Mouse (Mus musculus) embryonic facial prominence, embryonic 15.5 days (tissue): ENCODE results near the gene Gm20388. TPM values are rescaled to one million over a fixed set of nuclear protein-coding genes. Genes with fewer than 3 reads are reported as not detected.
A peak's percentile ranks its signal among the peaks of the same experiment; 100 is the strongest.

Source experiments
- ATAC-seq: fragments of 200-750 bp; cut with Nextera tagmentation; 2 replicates; pipeline ENCODE4 v1.8.0; 2017; ENCODE audit warnings: low read depth, moderate TSS enrichment; ENCODE audit not compliant: insufficient number of reproducible peaks, low FRiP score, low TSS enrichment
- H3K27ac ChIP-seq: fragments of 300-500 bp; sonication (generic); replicated peaks from 2 replicates; pipeline ENCODE4 v1.5.1; 2015; ENCODE audit warnings: mild to moderate bottlenecking, inconsistent platforms
- H3K27me3 ChIP-seq: fragments of 300-500 bp; sonication (generic); 2 replicates; pipeline ENCODE4 v1.6.1; 2015; ENCODE audit warnings: inconsistent platforms
- H3K36me3 ChIP-seq: fragments of 300-500 bp; sonication (generic); 2 replicates; pipeline ENCODE4 v1.6.1; 2015; ENCODE audit warnings: mild to moderate bottlenecking, inconsistent platforms
- H3K4me1 ChIP-seq: fragments of 300-500 bp; sonication (generic); 2 replicates; pipeline ENCODE4 v1.6.1; 2015; ENCODE audit warnings: inconsistent platforms
- H3K4me2 ChIP-seq: fragments of 300-500 bp; sonication (generic); replicated peaks from 2 replicates; pipeline ENCODE4 v1.6.1; 2015; ENCODE audit warnings: mild to moderate bottlenecking, inconsistent platforms
- H3K4me3 ChIP-seq: fragments of 300-500 bp; sonication (generic); replicated peaks from 2 replicates; pipeline ENCODE4 v1.5.1; 2015; ENCODE audit warnings: mild to moderate bottlenecking, inconsistent platforms
- H3K9ac ChIP-seq: fragments of 300-500 bp; sonication (generic); 2 replicates; pipeline ENCODE4 v1.6.1; 2015; ENCODE audit warnings: inconsistent platforms
- H3K9me3 ChIP-seq: fragments of 300-500 bp; sonication (generic); replicated peaks from 2 replicates; pipeline ENCODE4 v1.6.1; 2016; ENCODE audit warnings: inconsistent platforms
- WGBS: fragments of 180-500 bp; shearing (Covaris S2); methylation state at CpG from one replicate; pipeline ENCODE4 v1.1.7; 2015; 5-methylcytosine and 5-hydroxymethylcytosine counted together
- polyA plus RNA-seq: library from polyadenylated mRNA; unstranded; fragments of >200 nt; fragmentation: Nextera tagmentation; extraction: Ambion mirVana; gene quantifications from 2 replicates; pipeline ENCODE4 v1.2.1, GENCODE M21; 2015

Gm20388 gene
- polyA plus RNA-seq, 1 experiment from 2014 or later: 8.0 TPM

- Histone ChIP-seq H3K27me3 (no peaks in the 10 kb centered on the region), H3K27ac (no peak overlapping the region), H3K4me2 (no peak overlapping the region), H3K9me3 (no peaks in the 10 kb centered on the region), H3K36me3 (no peaks in the 10 kb centered on the region), H3K4me3 (no peak overlapping the region), H3K4me1 (peaks cover 8% of the 10 kb centered on the region), H3K9ac (no peak overlapping the region)
- WGBS: 60% methylated on average over 10 of the region's 10 CpGs
- no peak for ATAC-seq
Observed at GRCm38 (mm10) chr8:123793900-123794299, 3883.3 kb downstream of the Gm20388 start.

DNA sequence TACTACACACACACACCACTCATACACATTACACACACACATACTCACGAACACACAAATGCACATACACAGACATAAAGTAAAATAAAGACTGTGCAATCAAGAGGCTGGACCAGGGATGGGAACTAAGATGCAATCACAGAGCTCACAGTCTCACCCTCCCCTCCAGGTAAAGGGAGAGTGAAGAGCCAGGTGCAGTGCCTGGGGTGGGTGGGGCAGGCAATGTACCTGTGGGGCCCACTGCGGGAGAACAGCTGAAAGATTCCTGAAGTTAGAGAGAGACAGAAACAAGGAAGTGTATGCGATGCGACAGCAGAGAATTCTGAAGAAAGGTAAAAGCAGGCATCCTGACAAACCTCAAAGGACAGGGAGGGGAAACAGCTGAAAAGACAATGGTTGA, 3884.1 kb downstream of the Gm20388 start:
- Histone ChIP-seq H3K27ac (no peak overlapping the region), H3K4me3 (no peak overlapping the region), H3K27me3 (no peaks in the 10 kb centered on the region), H3K4me2 (no peak overlapping the region), H3K9me3 (no peaks in the 10 kb centered on the region), H3K9ac (no peak overlapping the region), H3K36me3 (no peaks in the 10 kb centered on the region), H3K4me1 (peaks cover 14% of the 10 kb centered on the region)
- 66% methylated on average over 4 of the region's 4 CpGs for WGBS
- no peak for ATAC-seq

DNA sequence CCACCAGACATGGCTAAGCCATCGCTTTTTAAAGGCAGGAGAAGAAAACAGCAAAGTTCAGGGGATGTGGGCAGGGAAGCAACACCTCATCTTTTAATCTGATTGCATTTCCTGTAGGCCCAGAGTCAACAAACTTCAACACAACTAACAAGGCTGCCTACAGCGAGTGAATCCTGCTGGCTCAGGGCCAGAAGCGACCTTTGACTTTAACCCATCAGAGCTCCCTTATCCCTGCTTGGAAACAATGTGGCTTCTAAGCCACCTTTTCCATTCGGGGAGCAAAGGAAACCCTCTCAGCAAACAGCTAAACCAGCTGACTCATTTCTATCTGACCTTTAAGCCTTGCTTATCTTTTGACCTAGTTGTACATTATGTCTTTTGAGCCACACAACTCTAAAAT, 3886.1 kb downstream of the Gm20388 start:
- H3K9me3 ChIP-seq: no peaks in the 10 kb centered on the region
- no peak for ATAC-seq
- H3K4me3 ChIP-seq: no peak overlapping the region
- H3K9ac ChIP-seq: no peak overlapping the region
- 35% methylated on average over 4 of the region's 4 CpGs for WGBS
- H3K36me3 ChIP-seq: no peaks in the 10 kb centered on the region
- no peaks in the 10 kb centered on the region for H3K27me3 ChIP-seq
- no peak overlapping the region for H3K4me2 ChIP-seq
- H3K4me1 ChIP-seq: peaks cover 14% of the 10 kb centered on the region
- no peak overlapping the region for H3K27ac ChIP-seq

- Histone ChIP-seq H3K9me3 (no peaks in the 10 kb centered on the region), H3K9ac (no peak overlapping the region), H3K4me3 (no peak overlapping the region), H3K4me2 (no peak overlapping the region), H3K36me3 (no peaks in the 10 kb centered on the region), H3K27ac (no peak overlapping the region), H3K27me3 (no peaks in the 10 kb centered on the region), H3K4me1 (peaks cover 14% of the 10 kb centered on the region)
- ATAC-seq: no peak
- WGBS: 90% methylated on average over 15 of the region's 15 CpGs
Observed at GRCm38 (mm10) chr8:123797928-123798327, 3887.3 kb downstream of the Gm20388 start.

DNA sequence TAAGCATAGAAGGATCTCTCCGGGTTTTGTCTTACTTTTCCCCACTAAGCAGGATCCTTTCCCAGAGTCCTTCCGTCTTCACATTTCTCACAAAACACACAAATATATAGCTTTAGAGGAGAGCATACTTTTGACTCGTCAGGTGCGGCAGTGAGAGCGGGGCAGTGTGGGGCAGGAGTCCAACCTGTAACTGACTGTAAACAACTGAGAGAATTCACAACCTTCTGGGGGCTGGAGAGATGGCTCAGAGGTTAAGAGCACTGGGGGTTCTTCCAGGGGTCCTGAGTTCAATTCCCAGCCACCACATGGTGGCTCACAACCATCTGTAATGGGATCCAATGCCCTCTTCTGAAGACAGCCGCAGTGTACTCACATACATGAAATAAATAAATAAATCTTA, 3888.8 kb downstream of the Gm20388 start:
- Histone ChIP-seq H3K27ac (peak overlapping the region; percentile 36; the same call in 1 of the 2 replicates), H3K36me3 (no peaks in the 10 kb centered on the region), H3K9me3 (no peaks in the 10 kb centered on the region), H3K4me3 (no peak overlapping the region), H3K9ac (no peak overlapping the region), H3K27me3 (no peaks in the 10 kb centered on the region), H3K4me1 (peaks cover 10% of the 10 kb centered on the region), H3K4me2 (no peak overlapping the region)
- no peak for ATAC-seq
- WGBS: 47% methylated on average over 6 of the region's 6 CpGs

DNA sequence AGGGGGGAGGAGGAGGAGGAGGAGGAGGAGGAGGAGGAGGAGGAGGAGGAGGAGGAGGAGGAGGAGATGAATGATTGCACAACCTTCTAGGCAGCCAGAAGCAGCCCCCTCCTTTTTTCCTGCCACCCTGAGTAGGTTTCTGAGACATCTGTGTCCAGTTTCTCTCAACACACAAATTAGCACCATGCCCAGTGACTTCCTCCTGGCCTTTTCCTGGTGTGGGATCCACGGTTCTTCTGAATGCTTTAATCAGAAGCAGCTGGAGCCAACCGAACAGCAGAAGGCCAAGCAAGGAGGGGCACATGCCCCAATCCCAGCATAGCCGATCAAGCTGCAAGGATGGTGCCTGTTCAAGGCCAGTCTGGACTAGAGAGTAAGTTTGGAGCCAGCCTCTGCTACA, 3889.2 kb downstream of the Gm20388 start:
- H3K4me3 ChIP-seq: no peak overlapping the region
- no peaks in the 10 kb centered on the region for H3K9me3 ChIP-seq
- no peaks in the 10 kb centered on the region for H3K27me3 ChIP-seq
- no peak overlapping the region for H3K4me2 ChIP-seq
- no peak overlapping the region for H3K9ac ChIP-seq
- no peaks in the 10 kb centered on the region for H3K36me3 ChIP-seq
- peak; percentile 51; the same call in 1 of the 2 replicates for ATAC-seq
- peak overlapping the region; percentile 58; the same call in 1 of the 2 replicates for H3K27ac ChIP-seq
- peaks cover 10% of the 10 kb centered on the region for H3K4me1 ChIP-seq
- WGBS: 26% methylated on average over 3 of the region's 3 CpGs

GRCm38 (mm10) chr8:123800867-123801266, 3890.2 kb downstream of the Gm20388 start:
- Histone ChIP-seq H3K9ac (no peak overlapping the region), H3K27ac (no peak overlapping the region), H3K36me3 (no peaks in the 10 kb centered on the region), H3K4me3 (no peak overlapping the region), H3K9me3 (no peaks in the 10 kb centered on the region), H3K4me2 (no peak overlapping the region), H3K27me3 (no peaks in the 10 kb centered on the region), H3K4me1 (peaks cover 18% of the 10 kb centered on the region)
- 89% methylated on average over 7 of the region's 7 CpGs for WGBS
- ATAC-seq: no peak

DNA sequence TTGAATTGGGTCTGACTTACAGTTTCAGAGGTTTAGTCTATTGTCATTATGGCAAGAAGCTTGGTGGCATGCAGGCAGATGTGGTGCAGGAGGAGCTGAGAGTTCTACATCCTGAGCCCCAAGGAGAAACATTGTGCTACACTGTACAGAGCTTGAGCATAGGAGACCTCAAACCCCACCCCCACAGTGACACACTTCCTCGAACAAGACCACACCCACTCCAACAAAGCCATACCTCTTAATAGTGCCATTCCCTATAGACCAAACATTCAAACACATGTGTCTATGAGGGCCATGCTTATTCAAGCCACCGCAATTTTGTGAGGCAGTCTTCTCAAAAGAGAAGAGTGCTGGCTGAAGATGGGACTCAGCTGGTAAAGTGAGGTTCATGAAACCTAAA, 3890.9 kb downstream of the Gm20388 start:
- Histone ChIP-seq H3K27me3 (no peaks in the 10 kb centered on the region), H3K4me2 (no peak overlapping the region), H3K4me3 (no peak overlapping the region), H3K4me1 (peaks cover 21% of the 10 kb centered on the region), H3K9ac (no peak overlapping the region), H3K36me3 (no peaks in the 10 kb centered on the region), H3K27ac (no peak overlapping the region), H3K9me3 (no peaks in the 10 kb centered on the region)
- WGBS: 76% methylated on average over 2 of the region's 2 CpGs
- no peak for ATAC-seq

GRCm38 (mm10) chr8:123803639-123804038, 3893.0 kb downstream of the Gm20388 start:
- no peaks in the 10 kb centered on the region for H3K27me3 ChIP-seq
- no peak for ATAC-seq
- H3K27ac ChIP-seq: no peak overlapping the region
- no peak overlapping the region for H3K4me2 ChIP-seq
- no peaks in the 10 kb centered on the region for H3K9me3 ChIP-seq
- peaks cover 37% of the 10 kb centered on the region for H3K4me1 ChIP-seq
- H3K4me3 ChIP-seq: no peak overlapping the region
- H3K9ac ChIP-seq: no peak overlapping the region
- WGBS: 74% methylated on average over 1 of the region's 1 CpGs
- no peaks in the 10 kb centered on the region for H3K36me3 ChIP-seq

- no peak for ATAC-seq
- Histone ChIP-seq H3K4me3 (no peak overlapping the region), H3K27ac (no peak overlapping the region), H3K9ac (no peak overlapping the region), H3K9me3 (no peaks in the 10 kb centered on the region), H3K4me1 (peaks cover 28% of the 10 kb centered on the region), H3K36me3 (no peaks in the 10 kb centered on the region), H3K27me3 (no peaks in the 10 kb centered on the region), H3K4me2 (no peak overlapping the region)
- 78% methylated on average over 7 of the region's 7 CpGs for WGBS
Observed at GRCm38 (mm10) chr8:123804586-123804985, 3893.9 kb downstream of the Gm20388 start.

GRCm38 (mm10) chr8:123805209-123805717, 3894.6 kb downstream of the Gm20388 start:
- Histone ChIP-seq H3K4me2 (peak overlapping the region; percentile 79), H3K36me3 (no peaks in the 10 kb centered on the region), H3K9ac (0 out of 2 replicates have a peak overlapping the region, but pooled peaks have one; percentile 26), H3K9me3 (no peaks in the 10 kb centered on the region), H3K27ac (peak overlapping the region; percentile 85), H3K4me1 (peaks cover 28% of the 10 kb centered on the region), H3K4me3 (peak overlapping the region; percentile 91), H3K27me3 (no peaks in the 10 kb centered on the region)
- ATAC-seq: no peak
- 15% methylated on average over 15 of the region's 15 CpGs for whole genome bisulfite sequencing

DNA sequence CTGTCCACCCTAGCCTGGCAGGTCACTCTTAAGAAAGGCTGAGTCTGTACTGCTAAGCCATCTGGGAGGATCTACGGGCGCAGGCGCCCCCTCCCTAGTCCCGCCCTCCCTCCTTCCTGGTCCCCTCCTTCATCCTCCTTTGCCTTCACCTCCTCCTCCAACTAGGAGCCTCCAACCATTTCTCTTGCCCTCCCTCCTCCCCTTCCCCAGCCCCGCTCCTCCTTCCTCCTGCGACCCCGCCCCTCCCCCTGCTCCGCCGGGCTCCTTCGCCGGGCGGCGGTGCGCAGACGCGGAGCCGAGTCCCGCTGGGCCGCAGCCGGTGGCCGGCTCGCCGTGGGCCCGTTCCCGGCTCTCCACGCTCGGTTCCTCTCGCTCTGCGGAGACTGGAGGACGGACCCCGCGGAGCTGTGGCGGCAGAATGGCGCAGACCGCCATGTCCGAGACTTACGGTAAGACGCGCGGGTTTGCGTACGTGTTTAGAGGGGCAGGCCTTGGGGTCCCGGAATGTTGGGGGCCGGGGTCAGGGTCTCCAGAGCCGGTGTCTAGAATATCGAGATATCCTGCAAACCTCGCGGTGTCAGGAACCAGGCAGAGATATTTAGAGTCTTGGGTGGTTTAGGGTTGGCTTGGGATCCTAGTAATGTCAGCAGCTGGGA, 3895.2 kb downstream of the Gm20388 start, which contains the start of gene Rab4a:
Gene Rab4a, plus strand, starts transcription at position 268 of the 656 bp plus-strand sequence.
- H3K4me1 ChIP-seq: peaks cover 28% of the 10 kb centered on the region
- H3K27ac ChIP-seq: peak within 1 kb of the TSS; percentile 85
- peak; percentile 92 for ATAC-seq
- peak within 1 kb of the TSS; percentile 91 for H3K4me3 ChIP-seq
- no peaks in the 10 kb centered on the region for H3K9me3 ChIP-seq
- H3K4me2 ChIP-seq: peak within 1 kb of the TSS; percentile 79
- H3K9ac ChIP-seq: peak within 1 kb of the TSS; percentile 78
- WGBS: under 1% methylated on average over 48 of the region's 48 CpGs
- H3K36me3 ChIP-seq: no peaks in the 10 kb centered on the region
- no peaks in the 10 kb centered on the region for H3K27me3 ChIP-seq
